8 mouse cellular contexts compared by ENCODE assay signal in the genomic region with DNA sequence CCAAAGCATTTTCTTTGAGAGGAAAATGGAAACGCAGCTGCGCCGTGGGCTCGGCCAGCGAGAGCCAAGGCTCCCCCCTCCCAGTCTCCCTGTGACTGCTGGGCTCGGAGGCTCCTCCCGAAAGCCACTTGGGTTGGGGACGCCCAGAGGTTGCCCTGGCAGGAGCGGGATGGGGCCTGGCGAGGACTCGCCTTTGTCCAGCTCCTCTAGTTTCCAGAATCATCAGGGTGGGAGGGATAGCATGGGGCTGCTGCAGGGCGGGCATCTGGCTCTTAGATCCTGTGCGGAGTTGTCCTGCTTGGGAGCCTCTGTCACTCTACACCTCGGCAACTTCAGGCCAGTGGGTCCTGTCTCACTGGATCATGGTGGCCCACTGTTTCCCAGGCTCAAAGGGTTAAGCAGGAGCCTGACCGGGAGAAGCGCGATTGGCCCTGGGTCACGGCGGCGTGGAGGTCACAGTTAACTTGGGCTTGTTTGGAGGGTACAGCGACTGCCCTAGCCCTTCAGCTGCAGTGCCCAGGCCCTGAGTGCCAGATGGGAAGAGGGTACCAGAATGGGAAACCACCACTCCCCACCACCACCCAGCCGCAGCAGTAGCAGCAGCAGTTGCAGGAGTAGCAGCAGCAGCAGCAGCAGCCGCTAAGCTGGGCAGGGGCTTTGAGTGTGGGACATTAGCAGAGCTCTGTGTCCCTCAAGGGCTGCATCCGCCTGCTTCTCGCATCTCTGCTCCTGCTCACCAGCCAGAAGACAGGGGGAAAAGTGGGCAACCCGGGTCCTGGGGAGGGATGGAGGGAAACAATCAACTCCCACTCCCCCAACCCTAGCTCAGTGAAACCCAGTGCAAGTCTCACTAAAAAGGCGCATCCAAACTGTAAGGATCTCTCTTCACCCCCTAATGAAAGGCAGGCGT. TPM values are rescaled to one million over a fixed set of nuclear protein-coding genes. Genes with fewer than 3 reads are reported as not detected.
A peak's percentile ranks its signal among the peaks of the same experiment; 100 is the strongest.
DNase-seq lines count a peak whose midpoint lies in the region; ATAC-seq lines count a peak whose summit lies in the region.

No protein-coding gene starts in this region.

- H3K27me3 ChIP-seq in kidney, embryonic 14.5 days (ENCODE audit: control insufficient read depth, insufficient read depth, low read length) = peaks cover 81% of the 10 kb centered on the region
- H3K27me3 ChIP-seq in heart, embryonic 11.5 days (ENCODE audit: control insufficient read depth, insufficient read depth, low read length) = peaks cover 63% of the 10 kb centered on the region
- no peaks in the 10 kb centered on the region for H3K27me3 ChIP-seq in neural tube, embryonic 12.5 days (replicated peaks)

- H3K27ac ChIP-seq in kidney, embryonic 14.5 days (ENCODE audit: low read depth, low read length) = no peak overlapping the region
- no peak overlapping the region for H3K27ac ChIP-seq in heart, embryonic 11.5 days (ENCODE audit: low read depth, low read length)
- H3K27ac ChIP-seq in neural tube, embryonic 12.5 days = peak overlapping the region; percentile 70

- H3K4me1 ChIP-seq in kidney, embryonic 14.5 days (ENCODE audit: control insufficient read depth, insufficient read depth, low read length) = peaks cover 14% of the 10 kb centered on the region; the same call in 1 of the 2 replicates
- H3K4me1 ChIP-seq in heart, embryonic 11.5 days (ENCODE audit: control insufficient read depth, insufficient read depth, low read length) = peaks cover 5% of the 10 kb centered on the region
- H3K4me1 ChIP-seq in neural tube, embryonic 12.5 days = peaks cover 37% of the 10 kb centered on the region

- peak overlapping the region; percentile 44 for H3K4me3 ChIP-seq in kidney, embryonic 14.5 days (ENCODE audit: low read length)
- H3K4me3 ChIP-seq in heart, embryonic 11.5 days (ENCODE audit: low read depth, low read length) = peak overlapping the region; percentile 58
- peak overlapping the region; percentile 82 for H3K4me3 ChIP-seq in neural tube, embryonic 12.5 days

- H3K4me2 ChIP-seq in kidney, embryonic 14.5 days (replicated peaks; ENCODE audit: low read depth, low read length) = peak overlapping the region; percentile 74
- peak overlapping the region; percentile 95 for H3K4me2 ChIP-seq in heart, embryonic 11.5 days
- peak overlapping the region; percentile 86 for H3K4me2 ChIP-seq in neural tube, embryonic 12.5 days (replicated peaks)

- WGBS in kidney, embryonic 14.5 days = 1% methylated on average over 28 of the region's 28 CpGs
- under 1% methylated on average over 28 of the region's 28 CpGs for WGBS in heart, embryonic 11.5 days (ENCODE audit: insufficient replicate concordance)
- WGBS in neural tube, embryonic 12.5 days = under 1% methylated on average over 28 of the region's 28 CpGs

- H3K9me3 ChIP-seq in kidney, embryonic 14.5 days (ENCODE audit: control insufficient read depth, low read length) = no peaks in the 10 kb centered on the region
- no peaks in the 10 kb centered on the region for H3K9me3 ChIP-seq in heart, embryonic 11.5 days (replicated peaks; ENCODE audit: control insufficient read depth, low read length)
- no peaks in the 10 kb centered on the region for H3K9me3 ChIP-seq in neural tube, embryonic 12.5 days

- no peak overlapping the region for H3K9ac ChIP-seq in kidney, embryonic 14.5 days (ENCODE audit: low read depth, low read length)
- H3K9ac ChIP-seq in heart, embryonic 11.5 days (ENCODE audit: low read depth, low read length) = 0 out of 2 replicates have a peak overlapping the region, but pooled peaks have one; percentile 28
- H3K9ac ChIP-seq in neural tube, embryonic 12.5 days = peak overlapping the region; percentile 91

- peak; percentile 48; the same call in 1 of the 2 replicates for ATAC-seq in kidney, embryonic 14.5 days (ENCODE audit: low FRiP score, low TSS enrichment)
- ATAC-seq in common myeloid progenitor, adult 5-6 weeks (replicated peaks; ENCODE audit: low read depth, poor library complexity, severe bottlenecking) = peak; percentile 15; the same call in 1 of the 2 replicates
- no peak for ATAC-seq in heart, embryonic 11.5 days (replicated peaks; ENCODE audit: insufficient number of reproducible peaks, low FRiP score, low TSS enrichment)
- peak; percentile 51 for ATAC-seq in neural tube, embryonic 12.5 days (ENCODE audit: low FRiP score, low read depth)

- DNase-seq in kidney, postnatal 36 days = no peak
- peak; percentile 20 to 30 for DNase-seq in layer of hippocampus, postnatal 36 days
- no peak for DNase-seq in T-cell, adult 2 months (ENCODE audit: low spot score)
- DNase-seq in kidney, adult 11 months = no peak

- no peaks in the 10 kb centered on the region for H3K36me3 ChIP-seq in kidney, embryonic 14.5 days (ENCODE audit: control insufficient read depth, insufficient read depth, low read length)
- no peaks in the 10 kb centered on the region for H3K36me3 ChIP-seq in heart, embryonic 11.5 days (ENCODE audit: control insufficient read depth, insufficient read depth, low read length)
- no peaks in the 10 kb centered on the region for H3K36me3 ChIP-seq in neural tube, embryonic 12.5 days

RNA-seq across cellular contexts. Expression of a gene that starts 1.6 kb away (rescaled TPM):
- 1.1 and 3.2 TPM in 2 replicates for polyA plus RNA-seq in kidney, embryonic 14.5 days (2014; fragmentation: Nextera tagmentation; extraction: Ambion mirVana)
- total RNA-seq in common myeloid progenitor, adult 5-6 weeks (2017) = not detected in 2 replicates
- 0.77 and 1.3 TPM in 2 replicates for polyA plus RNA-seq in heart, embryonic 11.5 days (2014; fragmentation: Nextera tagmentation; extraction: Ambion mirVana)
- 10 to 100 TPM; 21.7 to 33.0 TPM for total RNA-seq in layer of hippocampus, postnatal 36 days (2021)
- polyA plus RNA-seq in neural tube, embryonic 12.5 days (2016; fragmentation: Nextera tagmentation; extraction: Ambion mirVana) = 20.0 and 21.4 TPM in 2 replicates

Comparison
In these comparisons a context has a peak if more than half of its experiments do, and no peak if none do; other contexts are left out.
1. DNase-seq: peak in layer of hippocampus, postnatal 36 days (2 of 2); none in kidney, postnatal 36 days (0 of 2), T-cell, adult 2 months (single experiment) and kidney, adult 11 months (single experiment).
2. Peak in every context shown above with its lines, with median percentiles within 50 percentile points of each other: H3K4me2 ChIP-seq and H3K4me3 ChIP-seq.